Mouse (Mus musculus) fat pad, adult 2 months (tissue): ENCODE results near the gene Cdk5rap2.

Source experiments
- DNase-seq: peaks from one replicate; pipeline ENCODE4 v3.0.0-alpha.2; 2011; ENCODE audit warnings: low read depth, low spot score; ENCODE audit errors: extremely low read depth

The Cdk5rap2 gene

DNA sequence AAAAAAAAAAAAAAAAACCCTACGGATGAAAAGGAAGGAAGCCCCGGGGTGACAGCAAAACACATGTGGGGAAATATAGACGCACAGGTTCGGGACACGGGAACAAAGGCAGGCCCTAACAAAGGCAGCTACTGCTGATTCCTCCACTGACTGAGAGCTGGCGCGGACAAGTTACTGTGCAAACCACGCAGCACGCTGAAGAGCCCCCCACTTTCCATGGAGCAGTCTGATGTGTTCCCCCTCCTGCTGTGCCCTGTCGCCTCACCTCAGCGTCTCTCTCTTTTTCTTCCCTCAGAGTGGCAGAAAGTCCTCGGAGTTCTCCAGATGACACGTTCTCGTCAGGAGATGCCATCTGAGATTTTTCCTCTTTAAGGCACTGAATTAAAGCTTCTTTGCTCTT lies 55.8 kb downstream of the Cdk5rap2 start:
- no peak for DNase-seq

DNA sequence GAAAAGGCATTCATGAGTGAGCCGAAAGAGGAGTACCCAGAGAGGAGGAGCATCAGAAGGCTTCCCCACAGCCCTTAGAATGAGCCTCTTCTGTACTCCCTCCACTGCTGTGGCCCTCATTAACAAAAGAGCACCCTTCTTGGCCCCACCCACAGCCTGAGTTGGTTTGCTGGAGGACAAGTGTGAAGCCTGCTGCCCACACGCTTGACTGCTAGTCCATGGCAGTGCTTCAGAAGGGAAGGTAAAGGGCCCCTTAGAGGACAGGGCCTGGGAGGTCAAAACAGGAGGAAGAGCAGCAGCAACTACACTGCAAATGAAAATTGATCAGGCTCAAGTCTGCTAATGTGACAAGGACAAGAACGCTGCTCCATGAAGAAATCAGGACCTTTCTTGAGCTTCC lies 56.6 kb downstream of the Cdk5rap2 start:
- DNase-seq = no peak

DNA sequence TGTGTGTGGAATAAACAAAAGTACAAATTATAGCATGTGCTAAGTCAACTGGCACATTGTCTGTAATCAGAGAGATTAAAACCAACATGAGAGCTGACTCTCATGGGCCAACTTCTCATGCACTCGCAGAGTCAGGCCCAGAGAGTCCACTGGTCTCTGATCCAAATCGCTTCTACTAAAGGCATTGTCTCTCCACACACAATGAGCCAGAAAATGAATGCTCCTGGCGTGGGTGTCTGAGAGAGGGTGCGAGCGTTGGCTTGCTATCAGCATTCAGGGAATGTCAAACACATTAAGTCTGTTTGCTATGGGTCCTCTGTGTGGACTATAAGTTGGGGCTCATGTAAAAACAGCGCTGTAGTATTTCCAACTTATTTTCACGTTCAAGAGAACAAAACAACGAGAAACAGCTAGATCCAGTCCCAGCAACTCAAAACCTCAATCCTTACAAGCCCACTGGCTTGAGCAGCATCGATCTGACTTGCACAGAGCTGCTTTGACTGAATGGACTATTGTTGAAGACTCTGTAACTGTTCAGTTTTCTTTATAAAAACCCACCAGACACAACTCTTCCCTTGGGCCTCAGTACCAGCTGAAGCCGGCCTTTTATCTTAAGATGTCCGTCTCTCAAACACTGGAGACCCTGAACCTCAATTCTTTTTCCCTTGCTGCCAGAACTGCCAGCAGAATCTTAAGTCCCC lies 74.6 kb downstream of the Cdk5rap2 start:
- no peak for DNase-seq

DNA sequence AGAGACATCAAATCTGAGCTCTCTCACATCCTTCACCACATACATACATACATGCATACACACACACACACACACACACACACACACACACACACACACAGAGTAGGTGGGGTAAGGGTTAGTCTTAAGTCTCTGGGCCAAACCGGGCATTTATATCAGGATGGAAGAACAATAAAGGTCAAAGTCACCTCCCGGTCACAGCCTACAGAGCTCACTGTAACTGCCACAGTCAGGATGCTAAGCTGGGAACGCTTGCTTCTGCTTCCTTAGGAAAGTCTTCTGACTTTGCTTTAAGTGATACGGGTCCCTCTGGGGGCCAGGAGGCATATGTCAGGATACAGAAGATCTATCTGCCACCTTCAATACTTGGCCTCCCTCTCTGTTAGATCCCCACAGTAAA lies 75.2 kb downstream of the Cdk5rap2 start:
- DNase-seq = no peak

DNA sequence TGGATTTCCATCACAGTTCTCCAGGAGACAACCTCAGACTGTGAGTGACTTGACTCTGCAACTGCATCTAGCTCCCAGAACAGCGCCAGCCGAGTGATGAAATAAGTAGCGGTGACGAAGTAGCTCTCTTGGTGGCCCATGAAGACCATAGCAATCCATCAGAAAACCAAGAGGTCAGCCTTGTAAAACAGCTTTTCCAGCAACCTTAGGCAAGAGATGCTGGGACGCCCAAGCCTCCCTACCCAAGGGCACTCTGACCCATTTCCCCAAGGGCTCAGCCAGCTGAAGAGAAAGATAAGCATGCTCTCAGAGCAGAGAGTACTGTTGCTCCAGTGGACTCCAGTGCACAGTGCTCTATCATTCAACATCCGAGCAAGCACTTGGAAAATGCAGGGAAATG lies 77.3 kb downstream of the Cdk5rap2 start:
- DNase-seq = no peak

DNA sequence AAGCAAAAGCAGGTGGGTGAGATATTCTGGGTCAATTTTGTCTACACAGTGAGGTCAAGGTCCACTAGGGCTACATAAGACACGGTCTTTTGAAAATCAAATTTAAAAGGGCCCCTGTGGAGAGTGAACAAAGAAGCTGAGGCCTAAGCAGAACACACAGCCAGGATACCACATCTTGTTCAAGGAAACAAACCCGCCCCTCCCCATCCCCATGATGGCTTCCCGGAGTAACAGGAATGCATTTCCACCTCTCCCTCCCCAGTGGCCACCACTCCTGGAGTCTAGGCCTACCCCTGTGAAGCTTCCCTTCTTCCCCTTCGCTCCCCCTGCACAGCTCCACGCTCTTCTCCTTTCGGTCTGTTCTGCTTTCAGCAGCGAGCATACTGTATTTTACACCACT lies 77.7 kb downstream of the Cdk5rap2 start:
- DNase-seq = no peak

DNA sequence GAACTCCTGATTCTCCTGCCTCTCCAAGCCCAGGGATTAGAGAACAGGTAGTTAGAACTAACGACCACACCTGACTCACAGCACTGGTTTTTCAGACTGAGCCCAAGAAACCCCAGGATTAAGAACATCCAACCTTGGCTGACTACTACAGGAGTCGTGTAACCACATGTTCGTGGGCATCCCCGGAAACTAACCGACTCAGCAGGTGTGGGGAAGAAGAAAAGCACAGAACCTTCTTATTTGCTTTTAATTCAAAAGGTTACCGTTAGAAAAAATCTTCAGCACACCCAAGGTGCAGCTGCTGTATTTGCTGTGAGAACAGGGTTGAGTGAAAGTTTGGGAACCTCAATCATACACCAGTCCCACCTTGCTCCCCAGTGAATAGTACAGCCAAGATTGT lies 79.1 kb downstream of the Cdk5rap2 start:
- no peak for DNase-seq

DNA sequence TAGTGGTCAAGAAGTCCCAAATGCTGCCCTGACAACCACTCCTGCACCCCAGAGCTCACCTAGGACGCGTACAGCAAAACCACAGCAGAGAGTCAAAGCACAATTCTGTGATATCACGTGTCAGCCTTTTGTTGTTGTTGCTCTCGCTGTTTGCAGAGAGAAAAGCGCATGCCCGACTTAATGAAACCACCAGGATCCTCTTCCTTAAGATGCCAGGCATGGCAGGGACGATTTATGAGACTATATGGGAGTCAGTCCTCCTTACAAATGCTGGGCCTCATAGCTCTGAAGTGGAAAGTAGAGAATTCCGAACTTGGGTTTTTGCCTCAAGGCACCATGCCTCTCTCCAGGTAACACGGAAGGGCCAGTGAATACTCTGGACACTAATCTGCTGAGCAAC lies 82.2 kb downstream of the Cdk5rap2 start:
- no peak for DNase-seq

DNA sequence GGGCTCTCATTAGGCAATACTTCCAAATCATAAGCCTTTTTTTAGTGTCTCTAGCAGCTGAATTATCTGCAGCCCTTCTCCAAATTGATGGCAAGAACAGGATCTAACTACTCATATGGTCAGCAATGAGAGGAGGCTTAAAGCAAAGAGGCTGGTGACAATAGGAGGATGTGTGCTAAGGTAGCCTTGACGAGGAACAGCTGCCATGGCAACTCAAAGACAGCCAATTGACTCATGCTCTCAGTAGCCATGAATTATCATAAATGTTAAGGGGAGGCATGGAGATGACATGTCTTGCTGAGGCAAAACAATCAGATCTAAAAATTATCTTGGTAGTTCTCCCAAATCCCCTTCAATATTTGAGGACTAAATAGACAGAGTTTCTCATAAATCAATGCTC lies 82.8 kb downstream of the Cdk5rap2 start:
- no peak for DNase-seq

DNA sequence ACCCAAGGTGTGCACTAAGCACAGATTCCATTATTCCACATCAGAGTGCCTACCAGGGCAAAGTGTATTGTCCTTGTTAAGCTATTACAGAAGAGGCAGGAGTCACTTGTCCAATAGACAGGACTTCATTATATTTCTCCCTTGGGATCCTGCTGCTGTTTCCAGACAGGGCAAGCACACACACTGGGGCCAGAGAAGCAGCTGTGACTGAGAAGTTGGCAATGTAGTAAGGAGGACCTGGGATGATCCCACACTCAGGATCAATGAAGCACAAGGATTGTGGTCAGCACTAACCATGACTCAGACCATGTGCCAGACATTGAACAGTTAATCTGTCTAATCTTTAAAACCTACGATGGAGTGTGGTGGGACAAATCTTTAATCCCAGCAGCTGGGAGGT lies 88.7 kb downstream of the Cdk5rap2 start:
- no peak for DNase-seq

DNA sequence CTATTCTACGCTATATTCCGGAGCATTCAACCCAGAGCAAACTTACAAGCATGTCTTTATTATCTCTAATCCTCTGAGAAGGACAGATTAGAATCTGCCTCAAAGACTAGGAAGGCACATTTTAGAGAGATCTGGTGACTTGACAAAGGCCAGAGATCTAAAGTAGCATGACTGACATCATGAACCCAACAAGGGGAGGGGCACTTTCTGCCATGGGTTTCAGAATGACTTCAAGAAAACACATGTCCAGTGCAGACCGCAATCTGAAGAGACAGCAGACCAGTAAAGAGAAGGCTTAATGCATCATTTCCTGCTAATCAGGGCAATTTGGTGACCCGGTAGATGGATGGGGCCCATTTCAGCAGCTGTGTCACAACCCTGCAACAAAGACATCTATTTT lies 98.1 kb downstream of the Cdk5rap2 start:
- DNase-seq = no peak

DNA sequence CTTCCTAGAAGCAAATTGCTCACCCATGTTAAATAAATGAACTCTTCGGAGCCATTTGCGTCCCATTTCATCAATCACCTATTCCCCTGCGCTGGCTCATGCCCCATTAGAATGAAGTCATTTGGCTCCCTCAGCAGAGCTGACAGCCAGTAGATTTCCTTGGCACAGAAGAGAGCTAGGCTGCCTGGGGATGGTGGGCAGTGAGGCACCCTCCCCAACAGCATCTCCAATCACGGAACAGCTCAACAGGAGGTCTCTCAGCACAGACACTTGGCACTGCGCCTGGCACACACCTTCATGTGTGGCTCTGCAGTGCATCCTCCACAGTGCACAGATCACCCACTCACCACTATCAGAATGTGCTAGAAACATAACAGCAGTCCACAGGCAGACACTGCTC lies 98.7 kb downstream of the Cdk5rap2 start:
- DNase-seq = no peak

DNA sequence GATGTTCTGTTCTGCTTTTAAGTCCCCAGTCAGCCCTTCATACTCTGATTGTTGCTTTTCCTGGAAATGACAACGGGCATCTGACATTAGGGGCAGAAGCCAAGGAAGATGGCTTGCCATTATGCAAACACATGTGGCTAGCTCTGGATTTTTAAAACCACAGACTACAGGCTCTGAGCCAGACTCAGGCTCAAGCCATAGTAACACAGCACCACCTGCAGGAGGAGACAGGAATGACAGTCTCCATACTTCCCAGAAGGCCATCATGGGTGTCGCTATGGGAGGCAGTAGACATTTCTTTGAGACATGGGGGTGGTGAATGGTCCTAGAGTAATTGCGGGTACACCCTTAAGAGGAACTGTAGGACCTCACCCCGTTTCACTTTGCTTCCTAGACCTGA lies 103.0 kb downstream of the Cdk5rap2 start:
- no peak for DNase-seq

DNA sequence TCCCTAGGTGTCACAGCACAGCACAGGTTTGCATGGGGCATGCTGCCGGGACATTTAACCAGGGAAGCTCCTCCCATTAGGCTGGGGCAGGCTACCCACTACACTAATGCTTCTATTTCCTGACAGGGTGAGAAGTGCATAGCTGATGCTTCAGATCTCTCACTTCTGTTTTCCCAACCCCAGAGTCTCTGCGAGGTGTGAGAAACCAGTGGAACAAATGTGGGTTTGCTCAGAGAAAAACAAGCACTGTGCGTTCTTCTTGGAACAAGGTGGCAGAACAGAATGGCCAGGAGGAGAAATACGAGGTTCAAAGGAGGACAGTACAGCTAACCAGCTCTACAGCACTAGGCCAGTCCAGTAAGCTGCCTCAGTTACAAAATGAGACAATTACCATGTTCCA lies 106.4 kb downstream of the Cdk5rap2 start:
- no peak for DNase-seq

DNA sequence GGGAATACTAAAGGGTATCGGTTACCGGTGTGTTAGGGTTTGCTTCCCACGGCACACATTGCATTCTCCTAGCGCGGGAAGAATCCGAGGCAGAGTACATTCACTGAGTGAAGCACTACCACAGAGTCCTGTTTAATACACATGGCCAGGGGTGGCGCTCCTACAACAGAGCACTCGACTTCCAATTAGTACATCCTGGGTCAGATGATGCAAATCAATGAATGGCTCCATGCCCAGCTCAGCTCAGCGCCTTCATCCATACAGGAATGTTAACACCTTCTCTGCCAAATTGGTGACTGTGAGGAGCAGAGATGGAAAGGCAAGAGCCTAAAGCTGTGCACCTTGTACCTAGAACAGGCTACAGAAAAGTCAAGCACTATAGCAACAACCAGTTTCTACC lies 109.1 kb downstream of the Cdk5rap2 start:
- DNase-seq = no peak

DNA sequence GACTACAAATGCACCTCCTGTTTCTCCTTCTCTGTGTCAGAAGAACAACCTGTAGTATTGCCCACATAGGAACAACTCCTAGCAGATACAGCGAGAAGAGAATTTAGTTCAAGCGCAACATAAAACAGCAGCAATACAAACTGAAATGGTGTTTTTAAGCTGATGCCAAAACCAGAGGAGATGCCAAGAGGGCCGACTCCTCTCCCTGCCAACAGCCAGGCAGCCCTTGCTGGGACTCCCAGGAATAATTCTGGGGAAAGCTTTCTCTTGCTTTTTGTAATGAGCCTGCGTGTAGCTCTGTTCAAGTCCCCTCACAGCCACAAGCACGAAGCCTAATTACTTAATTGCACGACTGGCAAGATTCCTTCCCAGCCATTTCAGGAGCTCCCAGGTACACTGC lies 120.9 kb downstream of the Cdk5rap2 start:
- DNase-seq = no peak

DNA sequence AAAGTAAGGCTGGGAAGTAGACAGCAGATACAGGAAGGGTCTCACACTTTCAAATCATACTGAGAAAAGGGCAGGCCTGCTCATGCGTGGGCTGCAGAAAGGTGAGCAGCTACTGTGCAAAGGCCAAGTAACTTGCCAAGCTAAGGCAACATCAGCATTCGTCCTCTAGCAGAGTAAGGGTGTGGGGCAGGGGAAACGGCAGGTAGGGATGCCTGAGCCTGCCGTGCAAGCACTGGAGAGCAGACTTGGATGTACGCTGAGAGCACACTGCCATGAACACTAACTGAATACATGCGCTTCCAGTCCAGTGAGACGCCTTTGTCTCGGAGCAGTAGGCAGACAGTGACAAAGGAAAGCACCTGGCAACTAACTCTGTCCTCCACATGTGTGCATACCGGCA lies 127.1 kb downstream of the Cdk5rap2 start:
- DNase-seq = no peak

DNA sequence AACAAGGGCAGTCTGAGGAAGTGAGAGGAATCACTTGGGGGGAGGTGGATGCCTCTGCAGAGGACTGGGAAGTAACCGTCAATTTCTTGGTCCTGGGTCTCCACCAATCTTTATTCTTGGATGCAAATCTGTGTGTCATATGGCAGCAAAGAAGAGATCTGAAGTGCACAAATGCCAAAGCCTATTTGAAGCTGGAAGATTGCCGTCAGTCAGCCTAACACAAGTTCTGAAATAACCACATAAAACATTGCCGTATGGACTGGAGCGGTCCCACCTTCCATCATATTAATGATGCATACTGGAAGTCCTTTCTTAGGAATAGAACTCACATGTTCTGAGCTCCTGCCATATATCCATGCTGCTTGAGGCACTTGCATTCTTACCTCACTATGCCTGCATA lies 131.4 kb downstream of the Cdk5rap2 start:
- no peak for DNase-seq

DNA sequence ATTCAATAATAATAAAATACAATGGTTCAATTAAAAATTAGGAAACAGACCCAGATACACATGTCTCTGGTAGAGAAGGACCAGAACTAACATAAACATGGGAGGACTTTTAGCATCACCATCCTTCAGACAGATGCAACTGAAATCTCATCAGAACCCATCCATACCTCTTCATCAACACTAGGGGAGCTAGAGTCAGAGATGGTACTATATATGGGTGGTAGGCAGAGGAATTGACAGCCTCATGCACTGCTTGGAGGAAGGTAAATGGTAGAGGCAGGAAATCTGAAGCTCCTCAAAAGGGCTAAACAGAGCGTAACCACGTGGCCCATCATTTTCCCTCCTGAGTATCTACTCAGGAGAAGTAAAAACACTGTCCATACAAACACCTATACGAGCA lies 132.2 kb downstream of the Cdk5rap2 start:
- DNase-seq = no peak

DNA sequence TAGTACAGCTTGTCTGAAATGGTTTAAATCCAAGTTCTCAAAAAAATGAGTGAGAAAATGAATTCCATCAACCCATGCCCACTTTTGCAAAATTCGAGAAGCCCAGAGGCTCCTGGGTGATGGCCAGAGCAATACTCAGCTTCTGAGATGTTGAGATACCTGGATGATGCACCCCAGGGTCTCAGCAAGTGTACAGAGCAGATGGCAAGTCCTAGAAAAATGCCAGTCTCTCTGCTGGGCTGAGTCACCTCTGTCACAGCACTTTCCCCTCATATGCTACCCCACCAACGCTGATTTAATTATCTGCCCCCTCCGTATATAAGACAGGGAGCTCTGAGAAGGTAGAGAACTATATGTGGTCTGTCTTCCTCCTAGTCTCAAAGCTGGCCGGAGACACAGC lies 137.3 kb downstream of the Cdk5rap2 start:
- no peak for DNase-seq

DNA sequence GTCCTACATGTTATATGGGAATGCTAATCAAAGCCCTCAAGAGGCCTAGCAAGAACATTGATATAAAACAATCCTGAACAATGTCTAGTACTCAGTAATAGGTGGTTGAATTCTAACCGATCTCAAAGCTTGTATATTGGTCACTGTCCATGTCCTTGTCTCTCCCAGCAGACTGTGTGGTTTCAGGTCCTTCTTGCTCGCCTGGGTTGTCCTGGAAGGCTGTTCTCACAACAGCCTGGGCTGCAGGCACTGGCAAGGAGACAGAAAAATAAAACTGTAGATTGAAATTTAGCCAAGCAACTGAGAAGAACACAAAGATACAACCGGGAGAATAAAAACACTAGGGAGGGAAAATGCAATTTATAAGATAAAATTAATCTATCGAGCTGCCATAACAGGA lies 137.7 kb downstream of the Cdk5rap2 start:
- no peak for DNase-seq

DNA sequence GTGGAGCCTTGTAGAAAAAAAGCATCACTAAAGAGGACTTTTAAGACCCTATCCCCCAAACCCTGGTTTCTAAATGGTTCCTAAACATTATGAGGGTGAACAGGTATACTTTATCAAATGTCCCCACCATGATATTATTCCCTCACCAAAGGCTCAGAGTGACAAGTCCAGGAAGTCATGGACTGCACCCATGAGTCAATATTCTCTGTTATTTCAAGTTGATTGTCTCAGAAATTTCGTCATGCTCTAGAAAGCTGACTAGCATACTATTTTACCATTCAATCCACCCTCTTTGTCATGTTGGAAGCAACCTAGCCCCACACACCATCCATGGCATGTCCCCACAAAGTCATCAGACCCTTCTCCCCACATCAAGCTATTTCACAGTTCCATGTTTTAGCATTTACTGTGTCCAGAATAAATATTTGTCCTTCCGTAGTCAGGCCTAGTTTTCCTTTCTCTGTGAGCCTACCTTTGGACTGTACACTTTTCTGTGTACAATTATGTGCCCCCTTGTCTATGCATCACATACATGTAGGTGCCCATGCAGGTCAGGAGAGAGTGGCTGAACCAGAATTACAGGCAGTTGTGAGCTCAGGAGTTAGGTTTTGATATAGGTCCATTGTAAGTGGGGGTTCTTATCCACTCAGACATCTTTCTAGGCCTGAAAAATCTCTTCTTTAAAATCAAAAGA lies 142.9 kb downstream of the Cdk5rap2 start:
- no peak for DNase-seq

DNA sequence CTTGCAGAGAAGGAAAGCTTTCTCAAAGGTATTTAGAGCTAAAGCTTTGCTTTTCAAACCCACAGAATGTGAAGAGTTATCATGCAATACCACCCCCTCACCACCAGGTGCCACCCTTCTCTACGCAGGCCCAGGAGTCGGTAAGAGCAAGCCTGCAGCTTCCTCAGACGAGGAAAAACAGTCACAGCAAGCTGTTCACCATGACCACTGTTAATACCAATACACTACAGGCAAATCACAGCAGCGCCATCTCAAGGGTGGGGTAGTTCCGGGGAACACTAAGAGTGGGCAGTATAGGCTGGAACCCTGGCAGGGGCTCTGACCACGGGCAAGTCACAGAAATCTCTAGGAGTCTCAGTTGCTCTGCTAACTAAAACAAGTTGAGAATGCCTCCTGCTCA lies 145.0 kb downstream of the Cdk5rap2 start:
- no peak for DNase-seq
